Mouse (Mus musculus): ENCODE results near the gene Naaladl1.
"Not testable (repeated sequence)": the region's sequence is repeated elsewhere in the genome, so short reads cannot be mapped to it uniquely, and the experiment has no call there.

Naaladl1 gene

DNA sequence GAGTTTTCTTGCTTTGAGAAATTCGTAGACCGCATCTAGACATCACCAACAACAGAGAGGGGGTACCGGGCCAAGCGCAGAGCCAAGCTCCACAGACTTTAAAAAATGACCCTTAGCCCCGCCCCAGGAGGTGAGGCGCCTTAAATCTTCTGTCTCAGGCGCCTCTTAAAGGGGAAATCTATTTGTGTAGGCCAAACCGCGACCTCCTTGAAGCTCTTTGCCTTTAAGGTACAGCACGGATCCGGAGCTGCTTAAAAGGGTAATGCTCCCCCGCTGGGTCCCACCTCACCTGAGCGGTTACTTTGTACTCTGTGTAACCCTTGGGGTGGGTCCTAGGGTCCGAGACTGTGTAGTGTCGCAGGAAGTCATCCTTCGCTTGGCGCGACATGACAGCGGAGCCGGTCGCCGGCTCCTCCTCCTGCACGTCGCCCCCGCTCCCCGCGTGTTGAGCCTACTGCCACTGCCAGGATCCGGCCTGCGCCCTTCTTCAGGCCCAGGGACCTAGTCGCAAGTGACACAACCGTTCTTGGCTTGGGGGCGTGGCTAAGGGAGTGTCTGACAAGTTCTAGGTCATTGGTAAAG lies 22.3 kb downstream of the Naaladl1 start, which contains the start of gene Snx15:
Gene Snx15, minus strand, starts transcription at position 545 of the 582 bp plus-strand sequence.
- ATAC-seq (ENCODE audit: low TSS enrichment): peak; percentile 96

DNA sequence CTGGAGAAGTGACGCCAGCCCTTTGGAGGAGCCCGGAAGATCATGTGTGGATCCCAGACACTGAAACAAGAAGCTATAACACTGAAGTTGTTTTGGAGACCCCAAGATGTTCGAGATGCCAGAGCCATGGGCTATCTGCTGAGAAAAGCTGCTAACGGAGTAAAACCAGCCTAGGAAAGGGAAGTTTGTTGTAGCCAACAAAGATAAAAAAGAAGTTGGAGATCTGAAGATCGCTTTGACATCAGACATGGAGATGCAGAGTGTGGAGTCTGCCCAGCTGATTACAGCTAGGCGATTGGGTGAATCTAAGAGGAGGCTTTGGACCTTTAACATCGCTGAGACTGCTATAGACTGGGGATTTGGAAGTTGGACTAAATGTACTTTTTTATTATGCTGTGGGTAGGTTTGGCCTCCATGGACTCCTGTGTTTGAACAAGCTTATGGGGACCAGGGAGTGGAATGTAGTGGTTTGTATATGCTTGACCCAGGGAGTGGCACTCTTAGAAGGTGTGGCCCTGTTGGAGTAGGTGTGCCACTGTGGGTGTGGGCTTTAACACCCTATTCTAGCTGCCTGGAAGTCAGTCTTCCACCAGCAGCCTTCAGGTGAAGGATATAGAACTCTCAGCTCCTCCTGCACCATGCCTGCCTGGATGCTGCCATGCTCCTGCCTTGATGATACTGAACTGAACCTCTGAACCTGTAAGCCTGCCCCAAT lies 25.0 kb downstream of the Naaladl1 start:
- not testable (repeated sequence) for ATAC-seq (ENCODE audit: low TSS enrichment)

DNA sequence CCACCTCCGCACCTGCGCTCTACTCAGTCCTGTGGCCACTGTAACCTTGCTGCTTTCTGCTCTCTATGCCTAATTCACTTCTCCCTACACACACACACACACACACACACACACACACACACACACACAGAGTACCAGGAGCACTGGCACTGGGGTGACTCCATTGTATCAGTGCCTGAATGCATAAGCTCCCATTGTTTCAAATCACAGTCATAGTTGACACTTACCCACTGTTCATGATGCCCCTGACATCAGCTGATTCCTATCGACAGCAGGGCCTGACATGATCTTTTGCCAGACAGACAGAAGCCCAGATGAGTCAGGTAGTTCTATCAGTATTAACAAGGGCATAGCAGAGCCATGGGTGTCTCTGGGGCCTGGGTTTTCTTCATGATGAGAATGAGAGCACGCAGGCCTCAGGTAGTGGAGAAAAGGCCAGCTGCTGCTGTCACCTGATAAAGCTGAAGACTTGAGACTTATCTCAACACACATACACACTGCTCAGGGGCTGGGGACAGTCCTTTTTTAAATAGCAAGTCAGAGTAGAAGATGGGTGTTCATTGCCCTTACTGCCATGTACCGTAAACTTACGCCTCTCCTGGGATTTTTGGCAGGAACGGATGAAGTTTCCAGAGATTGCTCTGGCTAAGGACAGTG lies 26.7 kb downstream of the Naaladl1 start:
- ATAC-seq (ENCODE audit: low TSS enrichment): no peak

- ATAC-seq (ENCODE audit: low TSS enrichment): not testable (repeated sequence)
Measured at GRCm38 (mm10) chr19:6133197-6133596, 27.6 kb downstream of the Naaladl1 start.

DNA sequence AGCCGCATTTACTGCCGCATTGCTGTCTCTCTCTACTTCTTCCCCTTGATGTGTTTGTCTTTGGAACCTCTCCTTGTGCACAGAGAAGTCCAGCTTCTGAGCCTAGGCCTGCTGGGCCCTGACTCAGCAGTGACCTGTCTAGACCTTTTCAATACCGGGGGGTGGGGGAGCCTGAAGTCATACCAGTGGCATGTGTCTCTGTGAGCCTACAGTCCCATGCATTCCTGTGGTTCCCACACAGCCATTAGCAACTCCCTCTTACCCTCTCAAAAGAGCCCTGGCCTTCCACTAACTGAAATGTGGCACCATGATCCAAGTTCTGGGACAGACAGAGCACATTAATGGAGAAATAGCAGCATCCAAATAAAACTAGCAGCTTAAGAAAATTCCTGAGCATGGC lies 30.8 kb downstream of the Naaladl1 start:
- no peak for ATAC-seq (ENCODE audit: low TSS enrichment)

- ATAC-seq (ENCODE audit: low TSS enrichment): no peak
Measured at GRCm38 (mm10) chr19:6139701-6140100, 34.1 kb downstream of the Naaladl1 start.

DNA sequence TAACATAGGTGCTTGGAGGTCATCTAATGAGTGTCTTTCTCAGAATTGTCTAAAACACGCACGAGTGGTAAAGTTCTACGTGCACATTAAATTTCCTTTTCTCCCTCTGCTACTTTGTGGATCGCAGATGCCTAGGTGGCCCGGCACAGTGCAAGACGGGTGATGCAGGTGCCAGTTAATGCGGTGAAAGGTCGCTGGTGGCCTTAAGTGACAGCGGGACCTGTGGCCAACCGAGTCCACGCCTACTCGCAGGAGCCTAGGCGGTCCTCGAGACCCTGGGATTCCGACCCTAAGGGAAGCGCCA lies 34.7 kb downstream of the Naaladl1 start:
- no peak for ATAC-seq (ENCODE audit: low TSS enrichment)

DNA sequence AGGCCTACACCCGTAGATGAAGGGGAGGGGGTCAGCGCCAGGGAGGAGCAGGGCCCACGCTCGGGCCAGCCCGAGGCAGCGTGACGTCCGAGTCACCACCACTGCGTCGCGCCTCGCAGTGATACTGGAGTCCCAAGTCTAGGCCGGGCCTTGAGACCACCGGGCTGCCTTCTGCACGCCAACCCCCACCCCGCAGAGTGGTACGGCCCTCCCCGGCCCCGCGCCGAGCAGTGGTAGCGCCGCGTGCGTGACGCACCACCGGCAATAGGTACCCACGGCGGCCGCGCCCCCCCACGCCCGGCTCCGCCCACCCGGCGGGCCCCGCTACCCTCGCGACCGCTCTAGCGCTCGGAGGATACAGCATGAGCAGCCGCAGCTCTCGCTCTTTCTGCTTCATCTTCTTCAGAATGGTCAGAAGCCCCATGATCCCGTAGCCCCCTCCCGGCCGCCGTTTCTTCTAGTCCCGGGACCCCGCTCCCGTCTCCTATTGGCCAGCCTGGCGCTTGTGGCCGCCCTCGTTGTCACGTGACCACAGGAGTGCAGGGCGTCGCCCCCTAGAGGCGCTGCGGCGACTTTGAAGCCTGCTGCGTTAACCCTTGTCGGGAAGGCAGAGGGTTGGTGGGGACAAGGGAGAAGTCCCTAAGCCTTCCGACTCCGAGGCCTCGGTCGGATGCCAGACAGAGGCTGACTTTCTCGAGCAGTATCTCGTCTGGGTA lies 35.3 kb downstream of the Naaladl1 start, which contains the start of gene Batf2:
Gene Batf2, plus strand, starts transcription at position 306 of the 716 bp plus-strand sequence.
- ATAC-seq (ENCODE audit: low TSS enrichment): peak; percentile 87

- peak; percentile 78 for ATAC-seq (ENCODE audit: low TSS enrichment)
Measured at GRCm38 (mm10) chr19:6141394-6141749, 35.8 kb downstream of the Naaladl1 start, which contains the start of gene Arl2. TSS of gene Arl2 (minus strand) at chr19:6141548.

DNA sequence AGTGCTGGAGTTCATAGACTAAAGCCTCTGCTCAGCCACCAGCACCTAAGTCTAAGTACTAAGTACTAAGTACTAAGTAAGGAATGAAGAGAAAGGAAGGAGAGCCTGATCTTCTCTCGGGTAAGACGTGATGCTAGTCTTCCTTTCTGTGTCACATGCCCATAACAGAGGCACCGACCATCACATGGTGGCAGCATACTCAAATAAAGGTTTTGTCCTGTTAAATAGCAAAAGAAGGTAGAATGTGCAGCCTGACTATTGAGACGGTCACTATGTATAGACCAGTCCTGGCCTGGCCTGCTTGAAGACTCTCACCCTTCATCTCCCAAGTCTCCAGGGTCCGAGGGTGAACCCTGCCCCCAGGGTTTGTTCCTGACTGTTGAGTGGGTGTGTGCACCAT lies 39.3 kb downstream of the Naaladl1 start:
- ATAC-seq (ENCODE audit: low TSS enrichment): no peak

- no peak for ATAC-seq (ENCODE audit: low TSS enrichment)
Measured at GRCm38 (mm10) chr19:6155174-6155573, 49.6 kb downstream of the Naaladl1 start.

GRCm38 (mm10) chr19:6156372-6156771 lies 50.8 kb downstream of the Naaladl1 start:
- ATAC-seq (ENCODE audit: low TSS enrichment): no peak

DNA sequence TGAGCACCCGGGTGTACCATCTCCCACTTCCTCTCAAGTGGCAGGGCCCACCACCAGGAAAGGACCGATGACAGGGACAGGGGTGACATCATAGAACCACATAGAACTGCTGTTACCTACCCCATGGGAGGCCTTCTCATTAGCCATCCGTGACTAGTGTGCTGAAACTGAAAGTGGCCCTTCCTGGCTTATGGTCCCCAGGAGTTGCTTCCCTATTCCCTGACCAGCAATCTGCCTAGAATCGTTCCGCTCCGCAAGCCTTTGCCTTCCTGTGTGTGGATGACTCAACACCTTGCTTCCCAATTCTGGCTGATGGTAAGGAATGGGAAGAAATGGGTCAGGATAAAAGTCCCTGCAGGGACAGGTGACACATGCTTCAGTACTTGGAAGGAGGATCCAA lies 51.6 kb downstream of the Naaladl1 start:
- no peak for ATAC-seq (ENCODE audit: low TSS enrichment)

- no peak for ATAC-seq (ENCODE audit: low TSS enrichment)
Measured at GRCm38 (mm10) chr19:6163872-6164547, 58.4 kb downstream of the Naaladl1 start.
